Mouse (Mus musculus): ENCODE measurements at regions not wholly inside any gene's neighbourhood (a gene's known extent, or its start where the extent isn't known, plus 50 kb on each side); places are given as distances from the start of the nearest gene placed in this dataset.

DNA sequence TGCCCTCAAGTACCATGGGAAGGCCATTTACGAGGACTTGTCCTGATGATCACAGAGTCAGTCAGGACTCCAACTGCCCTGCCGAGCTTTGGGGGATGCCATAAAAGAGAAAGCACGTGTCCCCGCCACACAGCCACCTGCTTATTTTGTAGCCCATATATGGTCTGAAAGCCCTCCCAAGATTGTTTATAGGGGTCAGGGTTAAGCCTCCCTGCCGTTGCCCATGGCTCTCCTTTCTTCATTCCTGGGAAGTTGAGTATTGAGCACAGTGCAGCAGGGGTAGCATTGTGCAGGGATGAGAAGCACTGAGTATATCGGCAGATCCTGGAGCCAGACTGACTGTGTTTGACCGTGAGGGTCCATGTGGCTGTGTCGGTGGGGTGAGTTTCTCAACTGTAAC is 76.4 kb downstream of the Ackr3 start:
- TF ChIP-seq CTCF (IDR thresholded peaks at IDR 0.05; ENCODE audit: borderline replicate concordance, insufficient read depth, low read length) (no peak), POLR2A (IDR thresholded peaks at IDR 0.05; ENCODE audit: low read depth, low read length) (no peak)
